Mouse (Mus musculus): ENCODE measurements at regions not wholly inside any gene's neighbourhood (a gene's known extent, or its start where the extent isn't known, plus 50 kb on each side); places are given as distances from the start of the nearest gene placed in this dataset.
A peak's percentile ranks its signal among the peaks of the same experiment; 100 is the strongest.

GRCm38 (mm10) chr16:18683556-18683955 is 53.8 kb upstream of the Sept5 start:
- peak; percentile 87 for DNase-seq

- peak; percentile 74 for DNase-seq
These were observed 56.4 kb upstream of the Sept5 start for GRCm38 (mm10) chr16:18686044-18686761.

- DNase-seq: peak; percentile 99
These were observed 57.2 kb upstream of the Sept5 start for GRCm38 (mm10) chr16:18686916-18687315.

GRCm38 (mm10) chr16:18687367-18687766 is 57.6 kb upstream of the Sept5 start:
- peak; percentile 96 for DNase-seq

DNA sequence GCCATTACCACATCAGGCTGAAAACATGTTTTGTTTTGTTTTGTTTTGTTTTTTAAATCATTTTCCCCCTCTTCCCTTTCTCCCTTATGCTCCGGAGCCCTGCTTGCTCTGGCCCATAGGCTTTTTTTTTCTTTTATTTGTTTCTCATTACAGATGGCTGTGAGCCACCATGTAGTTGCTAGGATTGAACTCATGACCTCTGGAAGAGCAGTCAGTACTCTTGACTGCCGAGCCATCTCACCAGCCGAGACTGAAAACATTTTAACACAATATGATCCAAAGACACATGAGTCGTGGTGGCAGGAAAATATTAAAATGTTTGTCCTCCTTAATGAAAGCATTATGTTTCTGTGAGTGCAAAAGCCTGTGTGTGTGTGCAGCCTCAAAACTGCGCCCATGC is 65.8 kb upstream of the Sept5 start:
- no peak for DNase-seq

DNA sequence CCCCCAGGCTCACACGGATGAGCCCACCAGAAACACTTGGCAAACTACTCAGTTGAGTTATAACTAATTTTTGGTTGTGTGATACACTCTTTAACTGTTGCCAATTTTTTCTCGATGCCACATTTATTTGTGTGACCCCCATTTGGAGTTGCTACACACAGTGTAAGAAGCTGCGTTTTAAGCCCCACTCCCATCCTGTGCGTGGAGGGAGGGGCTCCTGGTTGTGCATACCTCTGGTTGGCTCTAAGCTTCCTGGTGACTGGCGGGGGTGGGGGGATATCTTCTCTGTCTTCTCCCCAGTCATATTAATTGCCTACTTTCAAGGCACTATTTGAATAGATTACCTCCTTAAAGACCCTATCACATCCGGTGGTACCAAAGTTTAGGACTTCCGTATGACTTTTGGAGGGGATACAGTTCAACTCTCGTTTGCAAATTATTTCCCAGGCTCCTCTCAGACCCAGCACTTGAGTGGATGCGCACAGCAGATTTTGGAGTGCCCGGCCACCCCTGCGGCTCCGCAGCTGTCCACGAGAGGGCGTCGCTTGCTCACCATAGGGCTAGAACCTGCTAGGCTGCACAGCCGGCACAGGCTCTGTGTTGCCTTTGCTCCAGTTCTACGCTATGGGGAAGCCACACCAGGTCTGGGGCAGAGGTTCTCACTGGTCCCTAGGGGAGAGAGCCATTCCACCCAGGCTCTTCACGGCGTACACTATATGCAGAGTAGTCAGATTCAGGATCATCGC is 66.5 kb upstream of the Sept5 start:
- DNase-seq: peak; percentile 96

GRCm38 (mm10) chr16:18696820-18697168 is 67.0 kb upstream of the Sept5 start:
- DNase-seq: no peak

GRCm38 (mm10) chr16:18704126-18704525 is 72.5 kb upstream of the Cldn5 start:
- DNase-seq: peak; percentile 92

DNA sequence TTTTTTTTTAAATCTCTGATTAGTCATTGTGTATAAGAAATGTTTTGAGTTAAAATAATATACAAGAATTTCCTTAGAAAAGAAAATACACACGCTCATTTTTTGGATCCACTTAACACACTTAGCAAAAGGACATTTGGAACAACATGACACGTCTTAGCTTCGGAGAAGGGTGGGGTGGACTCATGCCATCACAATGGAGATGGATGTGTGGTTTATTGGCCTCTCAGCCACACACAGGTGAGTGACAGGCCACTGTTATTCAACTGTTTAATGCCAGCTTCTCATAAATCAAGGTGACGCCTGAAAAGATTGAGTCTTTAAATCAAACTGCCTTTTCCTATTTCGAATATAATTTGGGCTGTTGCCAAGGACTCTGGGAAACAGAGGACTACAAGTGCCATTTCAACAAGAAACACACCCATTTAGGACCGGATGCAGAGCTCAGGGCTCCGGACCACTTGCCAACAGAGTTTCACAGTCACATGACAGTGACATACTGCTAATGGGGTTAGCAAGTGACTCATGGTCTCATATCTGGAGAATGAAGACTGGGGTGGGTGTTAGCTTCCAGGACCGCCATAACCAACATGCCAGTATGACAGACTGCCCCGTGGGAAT is 71.5 kb upstream of the Cldn5 start:
- DNase-seq: peak; percentile 98

- no peak for DNase-seq
These were observed 65.0 kb upstream of the Cldn5 start for GRCm38 (mm10) chr16:18711637-18712125.

GRCm38 (mm10) chr16:18713017-18713416 is 63.6 kb upstream of the Cldn5 start:
- DNase-seq: no peak

DNA sequence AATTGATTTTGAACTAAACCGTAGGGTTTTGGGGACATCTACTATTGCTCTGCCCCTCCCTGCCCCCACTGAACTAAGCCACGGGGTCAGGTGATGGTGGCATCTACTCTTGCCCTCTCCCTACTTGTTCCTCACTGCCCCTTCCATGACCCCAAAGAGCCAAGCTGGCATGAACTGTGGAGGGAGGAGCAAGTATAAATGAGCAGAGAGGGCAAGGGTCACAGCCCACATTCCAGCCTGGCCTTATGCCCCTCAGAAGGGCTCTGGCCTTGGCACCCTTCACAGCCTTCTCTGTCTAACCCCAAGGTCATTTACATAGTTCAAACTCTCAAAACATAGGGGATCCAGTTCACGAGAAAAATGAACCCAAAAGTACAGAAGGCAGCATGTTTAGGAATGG is 61.3 kb upstream of the Cldn5 start:
- DNase-seq: no peak

GRCm38 (mm10) chr16:18718040-18718439 is 58.6 kb upstream of the Cldn5 start:
- peak; percentile 94 for DNase-seq

DNA sequence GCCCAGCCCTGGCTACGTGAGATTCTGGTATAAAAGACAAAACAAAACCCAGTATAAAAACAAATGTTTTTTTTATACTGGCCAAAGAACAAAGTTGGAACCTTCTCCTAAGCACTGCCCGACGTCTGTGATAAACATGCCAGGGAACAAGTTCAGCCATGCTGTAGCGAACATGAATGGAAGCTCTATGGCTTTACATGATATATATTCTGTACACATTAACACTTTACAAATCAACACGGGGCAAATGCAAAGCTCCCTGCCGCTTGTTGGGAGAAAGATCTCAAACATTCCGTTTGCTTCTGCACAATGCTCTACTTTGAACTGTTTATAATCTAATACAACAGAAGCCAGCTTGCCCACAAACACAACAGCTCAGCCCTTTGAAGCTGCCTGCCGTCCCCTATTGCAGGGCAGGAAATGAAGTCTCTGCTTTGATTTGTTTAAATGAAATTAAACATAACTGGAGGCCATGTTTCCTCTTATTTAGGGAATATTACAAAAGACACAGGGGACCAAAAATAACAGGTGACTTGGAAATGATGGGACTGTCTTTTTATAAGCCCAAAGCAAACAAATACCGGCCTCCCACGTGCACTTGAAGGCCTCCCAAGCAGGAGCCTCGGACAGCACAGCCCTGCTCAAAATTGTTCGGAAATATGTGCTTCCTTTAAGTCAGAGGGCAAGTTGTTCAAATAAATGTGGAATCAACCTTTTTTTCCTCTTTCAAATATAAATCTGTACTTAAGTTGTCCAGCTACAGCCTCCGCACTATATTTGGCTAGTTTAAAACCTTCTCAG is 56.0 kb upstream of the Cldn5 start:
- no peak for DNase-seq

- no peak for DNase-seq
These were observed 53.3 kb upstream of the Cldn5 start for GRCm38 (mm10) chr16:18723186-18723843.

DNA sequence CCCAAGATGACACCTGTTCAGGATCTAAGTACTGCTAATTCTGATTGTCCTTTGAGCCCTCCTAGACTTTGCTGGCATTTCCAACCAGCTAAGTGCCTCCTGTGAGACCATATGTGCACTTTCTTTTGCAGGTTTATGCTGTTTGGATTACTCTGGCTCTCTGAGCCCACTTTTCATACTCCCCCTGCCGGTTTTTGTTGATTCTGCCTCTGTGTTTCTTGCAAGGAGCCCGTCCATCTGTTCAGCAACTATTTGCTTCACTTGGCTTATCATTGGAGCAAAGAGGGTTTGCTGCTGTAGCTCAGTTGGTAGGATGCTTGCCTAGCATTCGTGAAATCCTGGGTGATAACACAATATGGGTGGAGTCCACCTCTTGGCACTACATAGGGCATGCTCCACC is 52.8 kb upstream of the Cldn5 start:
- no peak for DNase-seq

- DNase-seq: no peak
These were observed 51.9 kb upstream of the Cldn5 start for GRCm38 (mm10) chr16:18724706-18725105.
